Mouse (Mus musculus) megakaryocyte, embryonic 14.5 days (primary cell): ENCODE results near the gene Olfr282.

Experiments used
- FLI1 ChIP-seq: IDR thresholded peaks from 2 replicates; pipeline ENCODE4 v1.6.1; 2012; ENCODE audit warnings: low read length, inconsistent platforms, mixed read lengths
- GATA1 ChIP-seq: IDR thresholded peaks from 3 replicates; pipeline ENCODE4 v1.6.1; 2012; ENCODE audit warnings: mixed read lengths, low read length, inconsistent platforms, borderline replicate concordance

DNA sequence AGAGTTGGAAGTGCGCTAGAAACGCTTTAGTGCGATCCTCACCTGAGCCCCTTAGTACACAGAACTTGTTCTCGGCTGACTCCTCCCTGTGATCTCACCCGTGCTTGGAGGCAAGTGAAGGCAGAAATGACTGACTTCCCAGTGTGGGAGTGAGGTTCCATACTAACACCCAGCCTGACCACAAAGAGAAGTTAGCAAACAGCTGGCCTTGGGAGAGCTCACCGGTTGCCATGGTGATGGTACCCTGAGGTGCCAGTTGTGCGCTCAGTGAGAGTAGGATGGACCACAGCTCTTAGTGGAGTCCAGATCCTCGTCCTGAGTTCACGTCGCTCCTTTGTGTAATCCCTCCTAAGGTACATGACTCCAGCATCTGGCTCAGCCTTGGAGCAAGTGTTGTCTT lies 43.9 kb downstream of the Olfr282 start:
- TF ChIP-seq GATA1 (no peak), FLI1 (no peak)
